Mouse (Mus musculus) forebrain, postnatal 0 days (tissue): ENCODE measurements around the gene Hist1h3g. TPM values are rescaled to one million over a fixed set of nuclear protein-coding genes. Genes with fewer than 3 reads are reported as not detected.
"Not testable (repeated sequence)": the region's sequence is repeated elsewhere in the genome, so short reads cannot be mapped to it uniquely, and the experiment has no call there.

ENCODE experiments used
- ATAC-seq: fragments of 200-750 bp; cut with Nextera tagmentation; 2 replicates; pipeline ENCODE4 v1.8.0; 2017; ENCODE audit warnings: mild to moderate bottlenecking, moderate library complexity
- DNase-seq: peaks from one replicate; pipeline ENCODE4 v3.0.0-alpha.2; 2015
- H3K27ac ChIP-seq: fragments of 300-500 bp; sonication (generic); 2 replicates; pipeline ENCODE4 v1.5.1; 2014; ENCODE audit warnings: low read depth, mild to moderate bottlenecking, antibody characterized with exemption, low read length, moderate library complexity, mixed read lengths
- H3K27me3 ChIP-seq: fragments of 300-500 bp; sonication (generic); 2 replicates; pipeline ENCODE4 v1.6.1; 2014; ENCODE audit warnings: mild to moderate bottlenecking, low read length, mixed read lengths; ENCODE audit not compliant: insufficient read depth
- H3K36me3 ChIP-seq: fragments of 300-500 bp; sonication (generic); 2 replicates; pipeline ENCODE4 v1.6.1; 2014; ENCODE audit warnings: mild to moderate bottlenecking, moderate library complexity; ENCODE audit not compliant: insufficient read depth
- H3K4me1 ChIP-seq: fragments of 300-500 bp; sonication (generic); 2 replicates; pipeline ENCODE4 v1.6.1; 2014; ENCODE audit warnings: antibody characterized with exemption; ENCODE audit not compliant: insufficient read depth
- H3K4me2 ChIP-seq: fragments of 300-500 bp; sonication (generic); 2 replicates; pipeline ENCODE4 v1.6.1; 2014; ENCODE audit warnings: low read depth, mild to moderate bottlenecking, moderate library complexity
- H3K4me3 ChIP-seq: fragments of 300-500 bp; sonication (generic); 2 replicates; pipeline ENCODE4 v1.5.1; 2014; ENCODE audit warnings: low read depth, low read length, mixed read lengths
- H3K9ac ChIP-seq: fragments of 300-500 bp; sonication (generic); 2 replicates; pipeline ENCODE4 v1.6.1; 2014; ENCODE audit warnings: mild to moderate bottlenecking
- H3K9me3 ChIP-seq: fragments of 300-500 bp; sonication (generic); 2 replicates; pipeline ENCODE4 v1.6.1; 2016; ENCODE audit warnings: low read length
- CTCF ChIP-seq: sonication (generic); IDR thresholded peaks from 2 replicates; pipeline ENCODE4 v1.5.1; 2016; ENCODE audit warnings: antibody characterized with exemption, control low read depth, low read depth
- WGBS: fragments of 180-500 bp; shearing (Covaris S2); extraction: QIAGEN DNeasy Blood & Tissue Kit; methylation state at CpG from one replicate; pipeline ENCODE4 v1.1.7; 2014; 5-methylcytosine and 5-hydroxymethylcytosine counted together
- polyA plus RNA-seq: library from polyadenylated mRNA; unstranded; fragments of >200 nt; fragmentation: Nextera tagmentation; extraction: Ambion mirVana; gene quantifications from 2 replicates; pipeline ENCODE4 v1.2.1, GENCODE M21; 2015
- total RNA-seq: library from RNA; depleted of rRNA; stranded (reverse); fragments of >200 nt; gene quantifications from 2 replicates; pipeline ENCODE4 v1.2.3, GENCODE M21; 2014

The Hist1h3g gene
- total and polyA plus RNA-seq, 2 experiments from 2014 or later, result 0.50 to 116 TPM

GRCm38 (mm10) chr13:23543965-23544786, 9.0 kb downstream of the Hist1h3g start, which contains the start of gene Hist1h3f:
TSS of gene Hist1h3f (plus strand) at chr13:23544052.
- 1% methylated on average over 23 of the region's 45 CpGs for WGBS
- peak within 1 kb of the TSS; percentile 66 for H3K9ac ChIP-seq
- peak within 1 kb of the TSS; percentile 74 for H3K4me2 ChIP-seq
- ATAC-seq (peak; percentile 95), DNase-seq (peak; percentile 92)
- peak within 1 kb of the TSS; percentile 46 for H3K4me3 ChIP-seq
- H3K4me1 ChIP-seq, result 0 out of 2 replicates have a peak, but pooled peaks cover 4% of the 10 kb centered on the region
- H3K27ac ChIP-seq, result peak within 1 kb of the TSS; percentile 86
- H3K27me3 ChIP-seq, result no peaks in the 10 kb centered on the region
- no peaks in the 10 kb centered on the region for H3K36me3 ChIP-seq
- no peaks in the 10 kb centered on the region for H3K9me3 ChIP-seq
- TF ChIP-seq CTCF, result no peak

GRCm38 (mm10) chr13:23544787-23545120, 9.5 kb downstream of the Hist1h3g start:
- H3K9me3 ChIP-seq, H3K27ac ChIP-seq, H3K27me3 ChIP-seq, DNase-seq, H3K36me3 ChIP-seq, H3K4me1 ChIP-seq: not testable (repeated sequence)
- Histone ChIP-seq H3K4me3 (peak overlapping the region; percentile 46), H3K9ac (0 out of 2 replicates have a peak overlapping the region, but pooled peaks have one; percentile 22), H3K4me2 (peak overlapping the region; percentile 44)
- under 1% methylated on average over 11 of the region's 14 CpGs for WGBS
- peak; percentile 18 for ATAC-seq

GRCm38 (mm10) chr13:23546694-23547093, 11.5 kb downstream of the Hist1h3g start:
- Histone ChIP-seq H3K27ac (no peak overlapping the region), H3K4me1 (0 out of 2 replicates have a peak, but pooled peaks cover 8% of the 10 kb centered on the region), H3K9ac (no peak overlapping the region), H3K4me3 (no peak overlapping the region), H3K27me3 (no peaks in the 10 kb centered on the region), H3K4me2 (no peak overlapping the region), H3K36me3 (no peaks in the 10 kb centered on the region), H3K9me3 (no peaks in the 10 kb centered on the region)
- DNase-seq (no peak), ATAC-seq (no peak)
- 78% methylated on average over 5 of the region's 5 CpGs for WGBS
- no peak for TF ChIP-seq CTCF

- WGBS, result 9% methylated on average over 3 of the region's 3 CpGs
- no peaks in the 10 kb centered on the region for H3K27me3 ChIP-seq
- DNase-seq, result peak; percentile 24
- H3K4me2 ChIP-seq, result peak overlapping the region; percentile 57
- H3K4me3 ChIP-seq, result peak overlapping the region; percentile 40
- H3K27ac ChIP-seq, result peak overlapping the region; percentile 75
- H3K36me3 ChIP-seq, result no peaks in the 10 kb centered on the region
- no peaks in the 10 kb centered on the region for H3K9me3 ChIP-seq
- 0 out of 2 replicates have a peak, but pooled peaks cover 4% of the 10 kb centered on the region for H3K4me1 ChIP-seq
- TF ChIP-seq CTCF, result no peak
- H3K9ac ChIP-seq, result peak overlapping the region; percentile 49
- no peak for ATAC-seq
These were observed 15.5 kb downstream of the Hist1h3g start for GRCm38 (mm10) chr13:23550761-23551145.

GRCm38 (mm10) chr13:23551146-23551834, 16.1 kb downstream of the Hist1h3g start, which contains the start of gene Hist1h4f:
TSS of gene Hist1h4f (minus strand) at chr13:23551648.
- Histone ChIP-seq H3K27ac (peak within 1 kb of the TSS; percentile 75), H3K4me3 (peak within 1 kb of the TSS; percentile 40), H3K9ac (peak within 1 kb of the TSS; percentile 49), H3K4me2 (peak within 1 kb of the TSS; percentile 57)
- DNase-seq (peak; percentile 95), ATAC-seq (peak; percentile 88)
- not testable (repeated sequence) for H3K4me1 ChIP-seq, H3K36me3 ChIP-seq, H3K27me3 ChIP-seq, H3K9me3 ChIP-seq
- 3% methylated on average over 47 of the region's 47 CpGs for WGBS
- TF ChIP-seq CTCF, result peak; percentile 72

GRCm38 (mm10) chr13:23551931-23552914, 17.0 kb downstream of the Hist1h3g start:
- no peak overlapping the region; the same call in 1 of the 2 replicates for H3K27ac ChIP-seq
- ATAC-seq (no peak), DNase-seq (no peak)
- no peaks in the 10 kb centered on the region for H3K9me3 ChIP-seq
- WGBS, result 46% methylated on average over 8 of the region's 8 CpGs
- no peak overlapping the region for H3K9ac ChIP-seq
- peak overlapping the region; percentile 40; the same call in 1 of the 2 replicates for H3K4me3 ChIP-seq
- no peak for TF ChIP-seq CTCF
- no peaks in the 10 kb centered on the region for H3K36me3 ChIP-seq
- peak overlapping the region; percentile 57 for H3K4me2 ChIP-seq
- 0 out of 2 replicates have a peak, but pooled peaks cover 4% of the 10 kb centered on the region for H3K4me1 ChIP-seq
- no peaks in the 10 kb centered on the region for H3K27me3 ChIP-seq
